Mouse (Mus musculus) erythroblast, embryonic 14.5 days (primary cell): Measurements from ENCODE around the gene Gdf11.

Experiments used
- GATA1 ChIP-seq: IDR thresholded peaks from 2 replicates; pipeline ENCODE4 v1.6.1; 2012; ENCODE audit warnings: low read length, inconsistent platforms, mixed read lengths
- TAL1 ChIP-seq: IDR thresholded peaks from 3 replicates; pipeline ENCODE4 v1.6.1; 2012; ENCODE audit warnings: low read length, inconsistent platforms, mixed read lengths

DNA sequence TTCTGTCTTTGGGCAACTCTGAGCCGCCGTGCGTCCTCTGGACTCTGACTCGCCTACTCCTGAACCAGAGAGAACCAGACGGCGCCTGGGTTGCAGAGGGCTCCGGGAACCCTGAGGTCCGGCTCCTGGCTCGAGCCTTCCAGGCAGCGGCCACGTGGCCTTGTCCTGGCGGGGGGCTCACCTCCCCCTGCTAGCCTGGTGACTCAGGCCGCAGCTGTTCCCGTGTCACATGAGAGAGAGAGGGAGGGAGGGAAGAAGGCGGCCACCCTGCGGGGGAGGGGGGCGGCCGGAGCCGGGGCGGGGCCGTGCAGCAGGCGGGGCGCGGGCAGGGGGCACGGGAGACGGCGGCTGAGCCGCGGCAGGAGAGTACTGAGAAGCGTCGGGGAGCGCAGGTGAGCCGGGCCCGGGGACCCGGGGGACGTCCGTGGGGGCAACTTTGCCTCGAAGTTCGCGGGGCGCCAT is 18.1 kb upstream of the Gdf11 start:
- TF ChIP-seq GATA1, result no peak
- TF ChIP-seq TAL1, result no peak
